Mouse (Mus musculus): ENCODE measurements at regions not wholly inside any gene's neighbourhood (a gene's known extent, or its start where the extent isn't known, plus 50 kb on each side); places are given as distances from the start of the nearest gene placed in this dataset.

- in situ Hi-C loops (cut with MboI, MseI), result no loop called here
Measured at GRCm38 (mm10) chr3:17795271-17796260, 152.6 kb upstream of the Cypt12 start.

- in situ Hi-C loops (cut with MboI, MseI), result no loop called here
Measured at GRCm38 (mm10) chr3:17796766-17797165, 151.4 kb upstream of the Cypt12 start.

- in situ Hi-C loops (cut with MboI, MseI), result no loop called here
Measured at GRCm38 (mm10) chr3:17798399-17798798, 149.8 kb upstream of the Cypt12 start.

GRCm38 (mm10) chr3:17799120-17799519 lies 149.1 kb upstream of the Cypt12 start:
- in situ Hi-C loops (cut with MboI, MseI), result no loop called here

GRCm38 (mm10) chr3:17800810-17801209 lies 147.4 kb upstream of the Cypt12 start:
- in situ Hi-C loops (cut with MboI, MseI), result loop anchor here (25.0 kb wide), 2 partner anchors 1464 to 1789 kb away; partner anchors contain the start of gene Gm5150

GRCm38 (mm10) chr3:17801479-17801878 lies 146.7 kb upstream of the Cypt12 start:
- in situ Hi-C loops (cut with MboI, MseI), result loop anchor here (25.0 kb wide), 2 partner anchors 1464 to 1789 kb away; partner anchors contain the start of gene Gm5150

GRCm38 (mm10) chr3:17805185-17805584 lies 143.0 kb upstream of the Cypt12 start:
- in situ Hi-C loops (cut with MboI, MseI), result loop anchor here (25.0 kb wide), 2 partner anchors 1468 to 1793 kb away; partner anchors contain the start of gene Gm5150

GRCm38 (mm10) chr3:17811290-17811689 lies 136.9 kb upstream of the Cypt12 start:
- in situ Hi-C loops (cut with MboI, MseI), result loop anchor here (25.0 kb wide), 2 partner anchors 1474 to 1799 kb away; partner anchors contain the start of gene Gm5150

GRCm38 (mm10) chr3:17824201-17824600 lies 124.0 kb upstream of the Cypt12 start:
- in situ Hi-C loops (cut with MboI, MseI), result loop anchor here (10.0 to 25.0 kb wide), 4 partner anchors 1359 to 1812 kb away; partner anchors contain the start of gene Gm5150

GRCm38 (mm10) chr3:17824662-17825061 lies 123.5 kb upstream of the Cypt12 start:
- in situ Hi-C loops (cut with MboI, MseI), result loop anchor here (10.0 to 25.0 kb wide), 4 partner anchors 1360 to 1812 kb away; partner anchors contain the start of gene Gm5150

- in situ Hi-C loops (cut with MboI, MseI), result loop anchor here (10.0 kb wide), 2 partner anchors 1361 to 1691 kb away; no protein-coding TSS in a partner anchor
Measured at GRCm38 (mm10) chr3:17825254-17825890, 122.8 kb upstream of the Cypt12 start.

GRCm38 (mm10) chr3:17834706-17835105 lies 113.5 kb upstream of the Cypt12 start:
- in situ Hi-C loops (cut with MboI, MseI), result no loop called here

GRCm38 (mm10) chr3:17847609-17848008 lies 100.6 kb upstream of the Cypt12 start:
- in situ Hi-C loops (cut with MboI, MseI), result no loop called here

- in situ Hi-C loops (cut with MboI, MseI), result no loop called here
Measured at GRCm38 (mm10) chr3:17848181-17848580, 100.0 kb upstream of the Cypt12 start.

- in situ Hi-C loops (cut with MboI, MseI), result no loop called here
Measured at GRCm38 (mm10) chr3:17862367-17862766, 85.8 kb upstream of the Cypt12 start.

GRCm38 (mm10) chr3:17865112-17865511 lies 83.1 kb upstream of the Cypt12 start:
- in situ Hi-C loops (cut with MboI, MseI), result no loop called here

- in situ Hi-C loops (cut with MboI, MseI), result no loop called here
Measured at GRCm38 (mm10) chr3:17870895-17871482, 77.2 kb upstream of the Cypt12 start.

- in situ Hi-C loops (cut with MboI, MseI), result no loop called here
Measured at GRCm38 (mm10) chr3:17895869-17896268, 52.3 kb upstream of the Cypt12 start.

- in situ Hi-C loops (cut with MboI, MseI), result no loop called here
Measured at GRCm38 (mm10) chr3:17896756-17897155, 51.5 kb upstream of the Cypt12 start.
